Mouse (Mus musculus) spleen, postnatal 36 days (tissue): ENCODE measurements around the gene Add3.

Experiments
- DNase-seq, 2 experiments: peaks; one replicate each; pipeline ENCODE4 v3.0.0; 2022; ENCODE audit warnings: low spot score in 2 of 2, mixed read lengths in 1 of 2

Add3 gene

DNA sequence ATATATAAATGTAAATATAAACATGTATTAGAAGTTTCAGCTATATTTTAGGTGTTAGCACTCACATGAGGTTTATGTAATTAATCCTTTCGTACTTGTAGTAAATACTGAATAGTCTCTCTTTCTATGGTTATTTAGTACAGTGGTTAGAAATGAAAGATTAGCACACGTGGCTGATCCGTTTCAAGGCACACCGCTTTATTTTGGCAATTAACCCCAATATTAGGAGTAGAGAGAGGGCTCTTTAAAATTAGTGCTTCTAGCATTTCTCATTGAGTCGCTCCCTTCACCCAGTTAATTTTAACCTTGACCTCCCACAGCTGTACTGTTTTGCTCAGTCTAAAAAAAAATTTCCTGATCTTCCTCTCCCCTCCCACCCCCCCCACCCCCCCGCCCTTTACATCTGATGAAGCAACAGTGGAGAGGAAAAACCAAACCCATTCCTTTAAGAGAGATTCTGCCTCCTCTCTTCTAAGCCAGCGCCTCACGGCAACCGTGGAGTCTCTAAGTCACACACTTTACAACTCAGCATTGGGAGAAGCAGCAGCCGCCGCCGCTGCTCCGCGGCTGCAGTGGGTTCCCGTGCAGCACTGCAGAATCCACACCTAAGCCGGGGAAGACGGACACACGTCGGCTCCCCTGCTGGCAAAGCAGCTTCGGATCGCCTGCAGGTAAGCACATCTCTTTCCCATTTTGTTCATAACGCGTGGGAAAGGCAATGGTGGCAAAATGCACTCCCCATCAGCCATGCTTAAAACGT is at the start of gene Add3:
Add3 (plus strand) TSS at position 400 of the 760 bp plus-strand sequence.
- DNase-seq = peak; percentile 45 to 46

DNA sequence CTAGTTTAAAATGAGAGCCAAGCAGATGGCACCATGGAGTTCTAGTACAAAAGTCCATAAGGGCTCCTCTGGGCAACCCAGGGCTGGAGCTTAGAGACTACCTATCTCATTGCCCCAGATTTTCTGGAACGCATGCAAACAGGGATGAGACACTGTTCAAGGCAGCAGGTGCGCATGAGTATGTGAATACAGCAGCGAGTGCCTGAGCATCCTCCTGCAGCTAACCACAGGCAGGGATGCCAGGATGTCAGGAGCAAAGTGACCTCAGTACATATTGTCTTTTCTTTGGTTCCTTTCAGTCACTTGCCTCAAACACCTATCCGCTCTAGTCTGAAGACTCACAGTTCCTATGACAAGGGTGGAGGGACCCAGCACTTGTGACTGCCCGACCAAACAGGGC is 49.6 kb upstream of the Add3 start:
- DNase-seq = no peak

DNA sequence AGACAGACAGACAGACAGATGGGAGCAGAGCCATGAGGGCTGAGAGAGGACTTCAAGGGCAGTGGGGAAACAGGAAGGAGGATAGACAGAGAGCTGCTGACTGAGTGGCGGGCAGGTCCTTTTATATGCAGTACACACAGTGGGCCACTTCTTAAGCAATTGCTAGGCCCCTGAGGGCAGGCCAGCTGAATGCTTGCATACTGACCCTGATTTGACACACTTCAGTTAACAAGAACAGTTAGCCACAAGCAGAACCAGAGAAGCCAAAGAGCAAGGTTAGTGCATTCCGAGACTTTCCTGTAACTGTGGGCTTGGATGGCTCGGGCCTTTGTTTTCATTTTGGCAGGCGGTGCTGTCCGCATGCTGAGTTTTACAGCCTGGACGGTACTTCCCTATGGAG is 48.0 kb upstream of the Add3 start:
- no peak for DNase-seq

DNA sequence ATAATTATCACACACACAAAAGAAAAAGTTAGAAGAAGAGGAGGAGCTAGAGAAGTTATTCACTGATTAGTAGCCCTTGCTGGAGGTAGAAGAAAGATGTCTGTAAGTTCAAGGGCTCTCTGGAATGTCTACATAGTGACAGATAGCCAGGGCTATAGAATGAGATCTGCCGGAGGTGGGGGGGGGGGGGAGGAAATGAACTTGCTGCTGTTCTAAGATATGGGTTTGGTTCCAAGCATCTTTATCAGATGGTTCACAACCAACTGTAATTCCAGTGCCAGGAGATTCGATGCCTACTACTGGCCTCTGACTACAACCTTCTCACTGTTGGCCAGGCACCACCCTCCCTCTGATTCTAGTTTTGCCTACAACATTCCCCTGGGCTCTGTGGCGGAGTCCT is 46.9 kb upstream of the Add3 start:
- DNase-seq = no peak

DNA sequence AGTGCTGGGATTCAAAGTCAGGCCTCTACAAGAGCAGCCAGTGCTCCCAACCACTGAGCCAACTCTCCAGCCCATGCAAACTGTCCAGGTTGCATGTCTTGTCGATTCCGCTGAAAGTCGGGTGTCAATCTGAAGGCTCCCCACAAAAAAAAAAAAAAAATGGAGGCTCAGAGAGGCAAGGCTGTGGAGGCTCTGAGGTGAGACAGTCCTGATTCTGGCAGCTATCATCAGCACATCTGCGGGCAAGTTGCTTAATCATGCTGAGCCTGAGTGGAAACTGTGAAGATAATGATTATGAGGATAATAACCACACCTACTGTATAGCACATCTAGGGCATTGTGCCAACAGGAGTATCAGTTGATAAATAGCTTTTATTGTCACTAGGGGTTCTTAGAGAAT is 45.6 kb upstream of the Add3 start:
- DNase-seq = no peak

DNA sequence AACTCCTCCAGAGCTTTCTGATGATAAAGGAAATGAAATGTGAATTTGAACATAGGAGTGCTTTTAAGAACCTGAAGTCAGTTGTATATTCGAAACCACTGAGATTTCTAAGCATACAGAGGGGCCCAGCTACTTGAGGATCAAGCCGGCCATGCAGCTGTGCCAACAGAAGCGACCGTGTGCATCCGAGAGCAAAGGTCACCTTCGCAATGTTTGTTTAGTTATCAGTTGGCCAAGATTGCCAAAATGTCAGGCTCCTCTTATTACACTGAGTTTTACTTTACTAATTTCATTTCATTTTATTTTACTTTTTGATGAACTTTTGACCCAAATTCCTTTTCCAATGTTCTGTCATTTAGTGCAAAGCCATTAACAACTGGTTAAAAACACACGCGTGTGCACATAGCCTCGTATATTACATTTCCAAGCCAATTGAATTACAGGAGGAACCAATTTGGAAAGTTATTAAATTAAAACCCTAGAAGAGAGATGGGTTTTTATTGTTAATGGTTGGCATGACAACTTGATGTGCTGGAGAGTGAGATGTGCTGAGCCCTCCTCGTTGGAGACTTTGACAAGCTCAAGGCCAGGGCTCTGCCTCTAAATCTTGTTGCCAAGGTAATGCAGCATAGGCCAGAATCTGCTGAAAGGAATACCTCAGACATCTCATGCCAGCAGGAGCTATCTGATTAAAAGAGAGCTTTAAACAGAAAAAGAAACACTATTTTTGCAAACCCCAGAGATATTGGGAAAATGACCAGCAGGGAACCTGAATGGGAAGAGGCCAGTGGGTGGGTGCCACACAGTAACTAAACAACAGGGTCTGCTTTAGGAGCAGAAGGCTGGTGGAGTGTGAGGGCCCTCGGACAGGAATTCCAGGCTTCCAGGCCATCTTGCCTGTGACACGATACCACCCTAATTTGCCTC is 38.6 kb upstream of the Add3 start:
- no peak for DNase-seq

DNA sequence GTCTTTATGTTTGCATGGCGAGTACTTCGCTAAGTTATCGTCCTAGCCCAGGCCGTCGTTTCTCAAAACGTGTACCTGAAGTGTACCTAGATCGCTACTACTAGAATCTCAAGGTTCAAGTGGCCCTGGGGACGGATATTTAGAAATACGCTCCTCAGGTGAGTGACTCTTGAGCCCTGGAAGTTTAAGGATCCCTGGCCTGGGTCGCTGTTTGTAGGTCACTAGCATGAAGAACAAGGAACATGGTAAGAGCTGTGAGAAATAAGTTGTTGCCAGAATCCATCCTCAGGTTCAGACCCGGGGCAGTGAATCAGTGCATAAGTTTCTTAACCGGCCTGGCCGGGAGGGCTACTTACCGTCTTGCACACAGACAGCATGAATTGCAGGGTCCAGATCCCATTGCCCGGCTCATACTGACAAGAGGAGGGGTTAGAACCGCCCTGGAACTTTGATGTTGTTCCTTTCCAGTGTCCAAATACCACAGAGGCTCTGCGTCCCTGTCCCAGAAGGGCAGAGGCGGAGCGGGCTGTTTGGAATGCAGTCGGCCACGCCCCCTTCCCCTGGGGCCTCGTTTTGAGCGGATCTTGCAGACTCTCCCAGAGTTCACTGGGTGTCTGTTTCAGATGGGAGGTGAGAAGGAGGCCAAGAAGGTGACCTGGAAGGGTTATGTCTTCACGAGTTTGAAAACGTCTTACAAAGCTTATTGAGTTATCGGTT is 34.7 kb upstream of the Add3 start:
- DNase-seq = no peak

DNA sequence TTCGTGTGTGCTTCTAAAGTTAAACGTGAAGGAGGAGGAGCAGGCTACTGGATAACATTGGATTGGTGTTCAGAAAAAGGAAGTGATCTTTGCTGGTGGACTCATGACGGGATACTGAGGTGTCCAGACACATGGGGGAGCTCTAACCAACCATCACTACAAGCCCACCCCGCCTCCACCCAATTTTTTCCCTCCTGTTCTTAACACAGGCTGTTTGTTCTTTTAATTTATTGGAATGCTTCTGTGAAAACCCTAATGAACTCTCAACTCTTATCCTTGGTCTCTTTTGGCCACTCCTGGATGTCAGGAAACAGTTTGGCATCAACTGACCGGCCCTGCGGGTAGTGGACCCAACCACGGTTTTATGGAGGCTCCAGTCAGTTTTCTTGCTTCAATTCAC is 33.3 kb upstream of the Add3 start:
- DNase-seq = peak; percentile 50 to 60

DNA sequence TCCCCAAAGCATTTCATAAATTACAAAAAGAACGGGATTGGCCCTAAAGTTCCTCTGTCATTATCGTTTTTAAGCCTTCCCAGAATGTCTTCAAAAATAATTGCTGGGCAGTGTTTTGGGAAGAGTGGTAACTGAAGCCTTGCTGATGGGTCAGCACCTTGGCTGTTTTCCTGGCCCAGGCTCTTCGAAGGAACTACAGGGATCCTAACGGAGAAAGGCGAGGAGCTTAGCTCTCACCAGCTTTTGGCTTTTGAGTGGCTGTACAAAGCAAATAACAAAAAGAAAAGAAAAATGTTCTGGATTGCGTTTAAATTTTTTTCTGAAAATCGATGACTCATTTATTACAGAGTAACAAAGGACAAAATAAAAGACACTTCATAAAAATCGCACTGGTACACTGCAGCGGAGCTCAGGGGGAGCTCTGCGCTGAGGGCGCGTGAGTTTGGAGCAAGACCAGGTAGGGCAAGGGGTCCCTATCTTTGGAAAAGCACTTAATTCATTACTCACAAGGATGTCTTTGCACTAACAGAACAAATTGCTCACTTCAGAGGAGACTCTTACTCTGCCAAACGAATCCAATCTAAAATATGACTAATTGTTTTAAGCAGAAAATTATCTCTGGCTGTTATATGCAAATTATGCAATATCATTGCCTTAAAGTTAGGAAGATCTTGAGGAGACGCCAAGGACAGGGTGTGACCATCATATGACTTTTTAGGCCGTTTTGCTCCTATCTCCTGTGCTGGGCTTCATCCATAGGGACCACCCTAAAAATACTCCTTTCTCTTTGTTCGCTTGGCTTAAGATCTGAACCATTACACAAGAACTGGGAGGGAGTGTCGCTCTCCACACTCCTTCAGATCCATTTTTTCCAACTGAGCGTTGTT is 32.6 kb upstream of the Add3 start:
- no peak for DNase-seq

DNA sequence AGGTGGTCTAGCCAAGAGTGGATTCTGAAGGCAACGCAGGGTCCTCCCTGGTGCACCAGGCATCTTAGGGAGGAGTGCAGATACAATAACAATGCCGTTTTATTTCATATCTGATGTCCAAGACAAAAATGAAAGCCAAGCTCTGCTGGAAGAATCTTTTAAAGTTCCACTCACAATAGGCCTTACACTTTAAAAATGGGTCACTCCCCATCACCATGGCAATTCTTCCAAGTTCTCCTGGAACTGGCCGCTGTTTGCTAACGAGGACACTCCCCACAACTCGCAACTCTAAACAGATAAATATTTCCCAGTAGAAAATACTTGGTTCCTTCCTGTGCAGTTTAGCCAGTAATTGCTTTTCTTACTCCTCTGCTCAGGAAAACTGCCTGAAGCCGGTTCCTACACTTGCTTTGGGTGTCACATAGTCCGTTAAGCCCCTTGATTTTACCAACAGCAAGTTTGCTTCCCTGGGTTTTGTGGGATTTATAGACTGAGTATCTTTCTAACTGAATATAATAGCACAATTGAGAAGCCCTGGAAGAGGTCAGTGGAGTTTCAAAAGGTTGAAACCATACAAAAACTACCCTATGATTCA is 28.1 kb upstream of the Add3 start:
- no peak for DNase-seq

DNA sequence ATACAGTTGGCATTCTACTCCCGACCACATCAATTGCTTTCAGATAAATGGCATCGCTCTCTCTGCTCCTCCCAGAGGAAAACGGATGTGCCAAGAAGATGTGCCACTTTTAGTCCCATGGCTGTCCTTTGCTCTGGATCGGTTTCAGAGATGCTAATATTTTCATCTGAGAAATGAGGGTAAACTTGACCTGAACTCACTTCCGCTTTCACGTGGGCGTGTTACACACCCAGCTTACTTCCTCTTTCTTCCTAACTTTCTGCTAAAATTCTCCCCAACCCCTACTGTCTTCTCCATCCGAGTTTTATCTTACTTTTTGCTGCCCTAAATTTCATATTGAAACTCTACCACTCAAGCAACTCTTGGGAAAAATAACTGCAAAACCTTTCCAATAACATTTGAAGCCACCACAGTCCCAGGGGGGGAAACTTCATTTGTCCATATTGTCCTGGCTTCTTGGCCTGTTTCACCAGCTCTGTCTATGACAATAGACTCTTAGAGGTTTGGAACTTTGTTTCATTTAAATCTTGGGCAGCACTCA is 20.9 kb upstream of the Add3 start:
- DNase-seq = peak; percentile 69 to 73

DNA sequence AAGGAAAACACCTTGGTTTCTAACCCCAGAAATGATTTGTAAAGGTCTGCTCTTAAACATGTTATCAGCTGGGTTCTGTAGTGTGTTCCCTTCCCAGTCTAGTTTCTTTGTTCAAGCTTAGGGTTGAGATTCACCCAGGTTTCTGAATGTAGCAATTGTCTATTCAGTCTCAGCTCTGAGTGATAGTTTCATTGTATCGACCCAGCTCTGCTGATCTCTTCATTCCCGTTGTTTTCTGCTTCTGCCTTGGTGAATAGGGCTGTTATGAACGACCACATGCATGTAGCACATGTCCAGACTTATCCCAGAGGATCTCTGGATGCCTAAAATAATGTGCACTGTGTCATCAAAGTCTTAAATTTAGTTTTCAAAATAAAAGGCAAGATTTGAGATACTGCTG is 19.8 kb upstream of the Add3 start:
- no peak for DNase-seq

DNA sequence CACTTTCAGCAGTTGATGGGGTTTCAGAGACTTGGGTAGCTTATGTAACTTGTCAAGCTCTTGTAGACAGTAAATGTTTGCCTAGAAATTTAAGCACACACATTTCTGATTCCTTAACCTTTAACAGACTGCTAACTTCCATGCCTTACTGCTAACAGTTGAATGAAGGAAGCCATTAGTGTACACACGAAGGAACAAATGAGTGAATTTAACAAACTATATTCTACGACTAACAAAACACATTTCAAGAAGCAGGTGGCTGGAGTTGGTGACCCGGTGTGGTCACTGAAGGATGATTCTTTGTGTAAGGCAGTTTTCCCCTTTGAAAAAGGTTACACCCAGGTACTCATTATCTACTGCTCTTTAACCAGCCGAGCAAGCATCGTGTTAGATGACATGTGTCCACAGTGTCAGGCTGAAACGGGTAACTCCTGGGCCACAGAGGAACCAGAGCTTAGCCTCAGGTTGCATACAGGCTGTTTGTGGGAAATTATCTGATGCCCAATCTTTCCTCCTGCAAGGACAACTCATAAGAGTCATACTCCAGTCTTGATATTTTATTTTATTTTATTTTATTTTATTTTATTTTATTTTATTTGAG is 17.5 kb upstream of the Add3 start:
- DNase-seq = no peak

DNA sequence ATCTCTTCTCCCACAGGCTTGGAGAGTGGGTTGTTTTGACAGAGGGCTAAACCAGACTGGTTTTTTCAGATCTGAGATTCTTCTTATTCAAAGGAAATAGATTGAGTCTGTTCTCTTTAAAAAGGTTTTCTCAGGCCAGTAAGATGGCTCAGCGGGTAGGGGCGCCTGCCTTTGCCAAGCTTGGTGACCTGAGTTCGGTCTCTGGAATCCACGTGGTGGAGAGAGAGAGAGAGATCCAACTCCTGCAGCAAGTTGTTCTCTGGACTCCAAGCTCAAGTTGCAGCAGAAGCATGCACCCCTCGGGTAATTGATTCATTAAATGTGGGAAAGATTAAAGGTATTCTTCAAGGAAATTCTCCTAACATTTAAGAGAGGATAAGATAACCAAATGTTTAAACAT is 16.9 kb upstream of the Add3 start:
- DNase-seq = no peak

DNA sequence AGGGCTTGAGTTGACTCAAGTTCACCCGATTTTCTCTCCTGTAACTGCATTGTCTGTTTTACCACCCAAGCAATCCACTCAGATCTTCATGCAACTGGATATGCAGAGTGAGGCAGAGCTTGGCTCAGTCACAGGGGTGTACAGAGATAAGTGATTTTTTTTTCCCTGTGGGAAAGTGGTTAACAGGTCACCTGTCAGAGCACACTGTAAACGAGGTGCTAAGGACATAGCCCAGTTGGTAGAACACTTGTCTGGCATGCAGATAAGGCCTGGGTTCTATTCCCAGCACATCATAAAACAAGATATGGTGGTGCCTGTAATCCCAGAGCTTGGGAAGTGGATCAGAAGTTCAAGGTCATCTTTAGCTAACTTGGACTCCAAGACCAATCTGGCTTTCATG is 14.6 kb upstream of the Add3 start:
- no peak for DNase-seq

DNA sequence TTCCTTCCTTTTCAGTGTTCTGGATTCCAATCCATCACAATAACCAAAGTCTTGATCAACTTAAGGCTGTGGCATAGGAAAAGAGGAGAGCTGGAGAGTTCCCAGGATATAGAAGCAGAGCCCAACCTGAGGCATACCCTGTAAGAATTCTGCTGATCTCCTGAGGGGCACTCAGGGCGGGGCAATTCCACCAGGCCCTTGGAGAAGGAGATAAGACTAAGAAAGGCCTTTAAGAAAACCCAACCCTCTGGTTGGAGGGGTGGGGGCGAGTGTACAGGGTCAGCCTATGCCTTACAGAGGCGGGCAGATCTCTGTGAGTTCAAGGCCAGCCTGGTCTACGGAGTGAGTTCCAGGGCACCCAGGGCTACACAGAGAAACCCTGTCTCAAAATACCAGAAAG is 13.7 kb upstream of the Add3 start:
- DNase-seq = no peak

DNA sequence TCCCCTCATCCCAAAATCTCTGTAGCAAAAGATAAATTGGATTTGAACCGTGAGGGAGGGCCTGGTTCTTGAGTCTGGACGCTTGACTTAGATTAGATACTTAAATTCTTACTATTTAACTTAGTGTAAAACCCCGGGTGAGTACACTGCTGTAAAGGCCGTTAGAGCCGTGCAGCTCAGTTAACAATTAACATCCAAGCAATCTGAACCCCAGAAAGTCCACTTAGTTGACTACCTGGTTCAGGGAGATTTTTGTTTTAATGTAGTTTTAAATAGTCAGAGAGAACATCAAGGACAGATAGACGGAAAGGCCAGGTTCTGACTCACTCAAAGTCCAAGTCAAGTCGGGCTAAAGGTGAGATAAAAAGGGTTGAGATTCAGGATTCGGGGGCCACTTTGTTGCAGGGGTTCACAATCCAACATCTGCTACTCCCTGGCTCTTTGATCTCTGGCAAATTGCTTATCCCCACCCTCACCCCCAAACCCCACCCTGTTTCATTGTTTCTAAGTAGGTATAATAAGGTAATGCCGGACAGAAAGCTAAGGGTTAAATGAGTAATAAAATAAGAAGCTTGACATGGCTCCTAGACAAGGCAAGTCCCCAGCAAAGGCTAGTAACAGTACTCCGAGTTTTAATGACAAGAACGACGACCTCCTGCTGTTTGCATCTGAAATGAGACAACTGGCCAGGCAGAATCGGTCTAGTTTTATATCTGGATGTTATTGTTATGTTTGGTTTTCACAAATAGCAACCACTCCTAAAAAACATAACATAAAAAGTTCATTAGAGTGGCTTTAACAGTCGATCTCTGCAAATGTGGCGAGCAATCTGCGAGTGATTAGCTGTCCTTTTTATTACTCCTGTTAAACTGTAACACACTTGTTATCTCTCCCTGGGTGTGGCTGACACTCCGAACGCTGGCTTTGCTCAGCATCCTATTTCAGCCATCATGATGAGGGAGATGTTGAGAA is 12.6 kb upstream of the Add3 start:
- no peak for DNase-seq

DNA sequence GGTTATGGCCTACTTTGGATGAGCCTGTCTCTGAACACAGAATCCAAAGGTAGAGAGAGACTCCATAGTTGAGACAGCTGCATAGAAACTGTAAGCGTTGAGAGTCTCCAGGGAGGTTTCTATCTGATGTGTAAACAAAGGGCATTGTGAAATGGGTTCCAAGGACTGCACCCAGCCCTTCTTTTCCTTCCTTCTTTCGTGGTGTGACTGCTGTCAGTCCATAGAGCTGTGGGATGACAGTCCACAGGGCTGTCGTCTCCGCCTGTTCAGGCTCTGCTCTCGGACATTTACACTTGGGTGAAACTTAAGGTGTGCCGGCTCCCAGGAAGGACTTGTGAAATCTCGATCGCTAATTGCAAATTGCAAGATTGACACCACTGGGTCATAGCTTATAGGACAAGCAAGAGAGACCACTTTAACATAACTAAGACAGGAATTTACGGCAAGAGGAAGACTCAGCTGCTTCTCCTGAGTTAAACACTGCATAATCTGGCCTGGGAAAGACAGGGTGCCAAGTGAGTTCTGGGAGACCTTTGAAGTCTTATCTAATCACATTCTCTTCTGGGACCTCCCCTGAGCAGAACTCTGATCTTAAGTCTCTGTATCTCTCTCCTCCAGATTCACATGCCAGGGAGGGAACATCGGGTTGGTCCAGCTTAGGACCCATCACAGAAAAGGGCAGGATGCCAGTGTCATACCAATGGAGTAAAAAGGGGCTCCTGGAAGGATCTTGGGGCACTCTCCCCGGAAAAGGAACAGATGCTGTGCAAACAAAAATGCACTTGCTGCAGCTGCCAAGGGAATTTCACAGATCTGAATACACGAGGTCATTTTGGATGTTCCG is 11.5 kb upstream of the Add3 start:
- peak in 1 of 2 experiments; percentile 18 for DNase-seq
